Mouse (Mus musculus): ENCODE measurements around the gene Cab39. TPM values are rescaled to one million over a fixed set of nuclear protein-coding genes. Genes with fewer than 3 reads are reported as not detected.
A peak's percentile ranks its signal among the peaks of the same experiment; 100 is the strongest.

Cab39 gene
- polyA plus RNA-seq, 1 experiment from 2014 or later: 53.0 TPM

DNA sequence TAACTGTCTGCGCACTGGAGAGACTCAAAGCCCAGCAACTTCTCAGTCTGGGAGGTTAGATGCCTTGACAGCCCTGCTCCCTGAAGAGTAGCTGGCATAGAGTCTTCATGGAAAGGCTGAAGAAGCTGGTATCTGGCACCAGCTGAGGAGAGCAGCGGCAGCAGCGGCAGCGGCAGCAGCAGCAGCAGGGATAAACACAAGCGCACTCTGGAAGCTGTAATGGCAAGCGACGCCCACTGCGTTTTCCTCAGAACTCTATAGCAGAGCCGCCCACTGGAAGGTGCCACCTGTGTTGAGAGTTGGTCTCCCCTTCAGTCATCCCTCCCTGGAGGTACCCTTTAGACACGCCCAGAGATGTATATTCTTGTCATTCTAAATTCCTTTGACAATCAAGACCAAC, 17.1 kb upstream of the Cab39 start:
- H3K9me3 ChIP-seq (ENCODE audit: control insufficient read depth, low read length): no peaks in the 10 kb centered on the region
- no peak overlapping the region for H3K9ac ChIP-seq (ENCODE audit: low read depth, low read length)
- 50% methylated on average over 10 of the region's 10 CpGs for WGBS
- H3K4me1 ChIP-seq (ENCODE audit: control insufficient read depth, insufficient read depth, low read length): no peaks in the 10 kb centered on the region
- no peak for ATAC-seq (ENCODE audit: low FRiP score, low TSS enrichment)
- no peaks in the 10 kb centered on the region for H3K27me3 ChIP-seq (ENCODE audit: control insufficient read depth, insufficient read depth, low read length)
- H3K27ac ChIP-seq (ENCODE audit: low read depth, low read length): no peak overlapping the region
- no peak overlapping the region for H3K4me3 ChIP-seq (ENCODE audit: low read length)
- no peak overlapping the region for H3K4me2 ChIP-seq (replicated peaks; ENCODE audit: low read depth, low read length)
- H3K36me3 ChIP-seq (ENCODE audit: control insufficient read depth, insufficient read depth, low read length): no peaks in the 10 kb centered on the region

DNA sequence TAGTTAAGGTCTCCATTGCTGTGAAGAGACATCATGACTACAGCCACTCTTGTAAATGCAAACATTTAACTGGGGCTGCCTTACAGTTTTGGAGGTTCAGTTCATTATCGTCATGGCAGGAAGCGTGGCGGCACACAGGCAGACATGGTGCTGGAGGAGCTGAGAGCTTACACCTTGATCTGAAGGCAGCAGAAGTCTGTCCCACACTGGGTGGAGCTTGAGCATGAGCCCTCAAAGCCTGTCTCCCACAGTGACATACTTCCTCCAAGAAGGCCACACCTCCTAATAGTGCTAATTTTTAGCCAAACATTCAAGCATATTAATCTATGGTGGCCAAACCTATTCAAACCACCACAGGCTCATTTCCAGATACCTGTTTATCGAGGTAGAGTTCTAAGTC, 14.8 kb upstream of the Cab39 start, which contains the start of gene A630001G21Rik:
A630001G21Rik (minus strand) TSS at position 208 of the 400 bp plus-strand sequence.
- 94% methylated on average over 4 of the region's 4 CpGs for WGBS
- H3K9me3 ChIP-seq (ENCODE audit: control insufficient read depth, low read length): no peaks in the 10 kb centered on the region
- no peaks in the 10 kb centered on the region for H3K27me3 ChIP-seq (ENCODE audit: control insufficient read depth, insufficient read depth, low read length)
- no peak within 1 kb of the TSS for H3K4me2 ChIP-seq (replicated peaks; ENCODE audit: low read depth, low read length)
- H3K36me3 ChIP-seq (ENCODE audit: control insufficient read depth, insufficient read depth, low read length): no peaks in the 10 kb centered on the region
- no peak within 1 kb of the TSS for H3K9ac ChIP-seq (ENCODE audit: low read depth, low read length)
- no peaks in the 10 kb centered on the region for H3K4me1 ChIP-seq (ENCODE audit: control insufficient read depth, insufficient read depth, low read length)
- H3K27ac ChIP-seq (ENCODE audit: low read depth, low read length): no peak within 1 kb of the TSS
- ATAC-seq (ENCODE audit: low FRiP score, low TSS enrichment): no peak
- no peak within 1 kb of the TSS for H3K4me3 ChIP-seq (ENCODE audit: low read length)

DNA sequence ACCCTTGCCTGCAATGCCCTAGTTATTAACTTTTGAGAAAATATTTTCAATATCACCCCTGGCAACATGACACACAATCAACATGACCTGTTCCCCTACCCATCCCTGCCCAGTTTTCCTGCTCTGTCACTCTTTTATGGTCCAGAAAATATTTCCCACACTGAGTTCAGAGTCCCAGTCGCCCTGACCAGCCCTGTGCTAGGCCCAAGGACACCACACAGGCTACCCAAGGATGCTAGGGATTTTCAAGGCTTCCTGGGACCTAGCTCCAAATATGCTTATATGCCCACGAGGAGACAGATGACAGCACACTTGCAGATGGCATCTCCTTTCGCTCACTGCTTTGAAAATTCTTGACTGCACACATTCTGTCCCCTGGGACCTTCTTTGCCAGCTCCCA, 14.2 kb upstream of the Cab39 start:
- H3K4me3 ChIP-seq (ENCODE audit: low read length): no peak overlapping the region
- H3K27me3 ChIP-seq (ENCODE audit: control insufficient read depth, insufficient read depth, low read length): no peaks in the 10 kb centered on the region
- H3K4me1 ChIP-seq (ENCODE audit: control insufficient read depth, insufficient read depth, low read length): no peaks in the 10 kb centered on the region
- no peak overlapping the region for H3K9ac ChIP-seq (ENCODE audit: low read depth, low read length)
- no peak overlapping the region for H3K27ac ChIP-seq (ENCODE audit: low read depth, low read length)
- no peaks in the 10 kb centered on the region for H3K9me3 ChIP-seq (ENCODE audit: control insufficient read depth, low read length)
- 68% methylated on average over 3 of the region's 3 CpGs for WGBS
- no peaks in the 10 kb centered on the region for H3K36me3 ChIP-seq (ENCODE audit: control insufficient read depth, insufficient read depth, low read length)
- H3K4me2 ChIP-seq (replicated peaks; ENCODE audit: low read depth, low read length): no peak overlapping the region
- no peak for ATAC-seq (ENCODE audit: low FRiP score, low TSS enrichment)

DNA sequence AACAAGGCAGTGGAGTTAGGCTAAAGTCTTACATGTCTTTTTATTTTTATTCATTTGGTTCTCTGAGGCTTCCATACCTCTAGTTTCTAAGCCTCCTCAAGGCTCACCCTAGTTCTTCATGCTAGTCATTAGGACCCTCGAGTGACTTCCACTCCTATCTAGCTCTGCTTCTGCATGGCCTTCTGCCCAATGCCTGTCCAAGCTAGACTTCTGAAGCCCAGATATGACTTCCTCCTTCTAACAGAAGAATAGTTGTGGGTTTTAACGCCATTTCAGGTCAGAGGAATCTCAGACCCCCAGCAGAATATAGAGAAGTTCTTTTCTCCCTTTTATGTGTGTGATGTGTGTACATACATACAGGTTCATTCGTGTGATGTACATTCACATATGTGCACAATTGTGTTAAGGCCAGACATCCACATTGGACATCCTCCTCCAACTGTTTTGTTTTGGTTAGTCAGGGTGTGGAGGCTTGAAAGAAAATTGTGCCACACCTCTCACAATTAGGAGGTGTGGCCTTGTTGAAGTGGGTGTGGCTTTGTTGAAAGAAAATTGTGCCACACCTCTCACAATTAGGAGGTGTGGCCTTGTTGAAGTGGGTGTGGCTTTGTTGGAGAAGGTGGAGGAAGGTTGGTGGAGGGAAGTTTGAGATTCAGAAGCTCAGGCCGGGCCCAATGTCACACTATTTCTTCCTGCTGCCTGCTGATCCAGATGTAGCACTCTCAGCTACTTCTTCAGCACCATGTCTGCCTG, 13.6 kb upstream of the Cab39 start:
- no peaks in the 10 kb centered on the region for H3K9me3 ChIP-seq (ENCODE audit: control insufficient read depth, low read length)
- no peaks in the 10 kb centered on the region for H3K27me3 ChIP-seq (ENCODE audit: control insufficient read depth, insufficient read depth, low read length)
- no peaks in the 10 kb centered on the region for H3K4me1 ChIP-seq (ENCODE audit: control insufficient read depth, insufficient read depth, low read length)
- no peak for ATAC-seq (ENCODE audit: low FRiP score, low TSS enrichment)
- H3K36me3 ChIP-seq (ENCODE audit: control insufficient read depth, insufficient read depth, low read length): no peaks in the 10 kb centered on the region
- H3K27ac ChIP-seq (ENCODE audit: low read depth, low read length): no peak overlapping the region
- WGBS: 77% methylated on average over 4 of the region's 4 CpGs
- H3K4me3 ChIP-seq (ENCODE audit: low read length): no peak overlapping the region
- no peak overlapping the region for H3K4me2 ChIP-seq (replicated peaks; ENCODE audit: low read depth, low read length)
- no peak overlapping the region for H3K9ac ChIP-seq (ENCODE audit: low read depth, low read length)

DNA sequence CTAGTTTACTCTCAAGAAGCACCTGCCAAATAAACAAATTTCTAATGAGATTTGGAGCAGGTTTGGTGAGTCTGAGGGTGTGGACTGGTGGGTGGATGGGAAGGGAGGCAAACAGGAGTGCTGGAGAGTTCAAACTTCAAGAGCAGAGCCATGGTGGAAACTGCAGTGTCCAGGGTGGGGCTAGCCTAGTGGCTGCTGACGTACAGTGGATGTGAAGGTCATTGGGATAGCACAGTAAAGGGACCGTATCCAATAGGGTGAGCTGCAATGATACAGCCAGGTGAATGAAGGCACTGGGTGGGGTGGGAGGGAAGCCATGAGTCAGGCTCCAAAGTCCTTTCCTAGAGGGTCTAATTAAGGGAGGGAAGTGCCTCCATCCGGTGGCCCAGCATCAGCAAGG, 2.7 kb upstream of the Cab39 start:
- Histone ChIP-seq H3K4me1 (ENCODE audit: control insufficient read depth, insufficient read depth, low read length) (no peaks in the 10 kb centered on the region), H3K9me3 (ENCODE audit: control insufficient read depth, low read length) (no peaks in the 10 kb centered on the region), H3K27ac (ENCODE audit: low read depth, low read length) (no peak overlapping the region), H3K36me3 (ENCODE audit: control insufficient read depth, insufficient read depth, low read length) (no peaks in the 10 kb centered on the region), H3K4me2 (replicated peaks; ENCODE audit: low read depth, low read length) (no peak overlapping the region), H3K9ac (ENCODE audit: low read depth, low read length) (no peak overlapping the region), H3K27me3 (ENCODE audit: control insufficient read depth, insufficient read depth, low read length) (no peaks in the 10 kb centered on the region), H3K4me3 (ENCODE audit: low read length) (no peak overlapping the region)
- WGBS: 80% methylated on average over 3 of the region's 3 CpGs
- ATAC-seq (ENCODE audit: low FRiP score, low TSS enrichment): no peak

DNA sequence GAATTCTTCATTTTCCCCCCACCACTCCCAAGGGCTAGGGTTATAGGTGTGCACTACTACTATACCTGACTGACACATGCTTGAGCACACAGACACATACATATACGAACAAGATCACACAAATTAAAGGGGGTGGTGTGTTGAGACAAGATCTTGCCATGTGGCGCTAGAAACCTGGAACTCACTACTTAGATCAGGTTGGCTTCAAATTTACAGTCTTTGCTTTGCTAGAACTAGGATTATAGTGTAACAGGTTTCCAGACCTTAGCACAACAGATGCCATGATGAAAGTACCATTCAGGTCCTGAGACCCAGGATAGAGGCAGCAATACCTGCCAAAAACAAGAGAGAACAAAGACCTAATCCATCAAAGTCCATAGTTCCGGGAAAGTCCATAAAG, 1.8 kb upstream of the Cab39 start:
- ATAC-seq (ENCODE audit: low FRiP score, low TSS enrichment): no peak
- Histone ChIP-seq H3K9ac (ENCODE audit: low read depth, low read length) (no peak overlapping the region), H3K4me2 (replicated peaks; ENCODE audit: low read depth, low read length) (no peak overlapping the region), H3K36me3 (ENCODE audit: control insufficient read depth, insufficient read depth, low read length) (no peaks in the 10 kb centered on the region; the same call in 1 of the 2 replicates), H3K4me3 (ENCODE audit: low read length) (no peak overlapping the region), H3K9me3 (ENCODE audit: control insufficient read depth, low read length) (no peaks in the 10 kb centered on the region), H3K27me3 (ENCODE audit: control insufficient read depth, insufficient read depth, low read length) (no peaks in the 10 kb centered on the region), H3K27ac (ENCODE audit: low read depth, low read length) (no peak overlapping the region), H3K4me1 (ENCODE audit: control insufficient read depth, insufficient read depth, low read length) (no peaks in the 10 kb centered on the region)
- WGBS: 92% methylated on average over 3 of the region's 3 CpGs

DNA sequence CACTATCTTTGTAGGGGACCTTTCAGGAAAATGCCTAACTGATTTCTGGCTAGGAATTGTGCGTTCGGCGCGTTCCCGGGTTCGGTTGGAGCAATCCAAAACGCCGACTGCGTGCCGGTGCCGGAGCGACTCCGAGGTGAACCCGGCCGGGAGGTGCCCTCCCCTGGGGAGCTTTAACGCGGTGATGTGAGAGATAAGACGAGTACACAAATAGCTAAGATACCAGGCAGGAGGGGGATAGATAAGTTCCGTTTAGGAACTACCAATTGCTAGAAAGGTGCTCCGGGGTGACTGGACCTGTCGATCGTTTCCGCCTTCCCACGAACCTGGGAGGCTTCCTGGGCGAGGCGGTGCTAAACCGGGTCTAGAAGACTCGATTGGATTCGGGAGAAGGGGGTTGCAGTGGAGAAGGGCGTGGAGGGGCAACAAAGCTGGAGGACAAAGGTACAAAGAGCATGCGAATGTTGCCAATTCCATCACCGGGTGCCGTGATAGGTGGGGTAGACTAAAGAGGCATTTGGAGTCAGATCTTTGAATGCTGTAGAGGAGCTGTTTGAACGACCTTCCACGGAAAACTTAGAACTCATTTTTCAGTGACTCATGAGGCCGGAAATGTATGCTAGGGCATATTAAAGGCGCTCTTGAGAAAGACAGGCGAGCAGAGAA, 998 bp downstream of the Cab39 start:
- peak overlapping the region; percentile 98 for H3K9ac ChIP-seq (ENCODE audit: low read depth, low read length)
- H3K27ac ChIP-seq (ENCODE audit: low read depth, low read length): peak overlapping the region; percentile 93
- H3K36me3 ChIP-seq (ENCODE audit: control insufficient read depth, insufficient read depth, low read length): no peaks in the 10 kb centered on the region; the same call in 1 of the 2 replicates
- H3K4me2 ChIP-seq (replicated peaks; ENCODE audit: low read depth, low read length): peak overlapping the region; percentile 69
- H3K9me3 ChIP-seq (ENCODE audit: control insufficient read depth, low read length): no peaks in the 10 kb centered on the region
- H3K27me3 ChIP-seq (ENCODE audit: control insufficient read depth, insufficient read depth, low read length): no peaks in the 10 kb centered on the region
- under 1% methylated on average over 38 of the region's 38 CpGs for WGBS
- H3K4me1 ChIP-seq (ENCODE audit: control insufficient read depth, insufficient read depth, low read length): no peaks in the 10 kb centered on the region
- H3K4me3 ChIP-seq (ENCODE audit: low read length): peak overlapping the region; percentile 98
- 0 out of 2 replicates have a peak, but pooled peaks have one; percentile 7 for ATAC-seq (ENCODE audit: low FRiP score, low TSS enrichment)

DNA sequence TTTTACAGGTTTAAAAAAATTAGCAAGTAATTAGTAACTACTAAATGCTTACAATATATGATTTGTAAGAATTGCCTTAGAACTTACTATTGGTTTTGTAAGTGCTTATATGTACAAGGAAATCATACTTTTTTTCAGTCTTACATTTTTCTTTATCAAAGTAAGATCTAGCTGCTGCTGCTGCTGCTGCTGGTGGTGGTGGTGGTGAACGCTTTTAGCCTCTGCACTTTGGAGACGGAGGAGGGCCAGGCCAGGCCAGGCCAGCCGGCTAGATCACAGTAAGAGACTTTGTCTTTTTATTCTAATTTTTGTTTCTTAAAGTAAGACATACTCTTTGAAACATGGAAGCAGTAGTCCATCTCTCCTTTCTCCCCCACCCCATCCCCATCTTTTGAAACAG, 2.0 kb downstream of the Cab39 start:
- H3K4me2 ChIP-seq (replicated peaks; ENCODE audit: low read depth, low read length): no peak overlapping the region
- H3K4me3 ChIP-seq (ENCODE audit: low read length): no peak overlapping the region

DNA sequence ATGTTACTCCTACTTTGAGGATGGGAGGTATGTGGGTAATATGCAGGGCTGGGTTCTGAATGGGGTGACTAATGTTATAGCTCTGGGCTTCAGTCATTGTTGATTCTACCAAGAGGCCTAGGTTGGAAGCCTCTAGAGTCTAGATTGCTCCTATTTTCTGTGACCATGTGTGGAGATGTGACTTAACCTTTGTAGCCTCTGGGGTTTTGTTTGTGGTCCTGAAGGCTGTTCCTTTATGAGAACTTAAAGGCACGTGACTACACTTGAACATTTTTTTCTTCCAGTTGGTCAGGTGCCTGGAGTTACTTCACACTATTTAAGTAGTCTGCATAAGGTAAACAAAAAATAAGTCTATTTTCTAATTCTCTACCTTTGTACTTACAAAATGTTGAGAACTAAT, 6.5 kb downstream of the Cab39 start:
- Histone ChIP-seq H3K9ac (ENCODE audit: low read depth, low read length) (no peak overlapping the region), H3K4me2 (replicated peaks; ENCODE audit: low read depth, low read length) (no peak overlapping the region), H3K4me3 (ENCODE audit: low read length) (no peak overlapping the region), H3K9me3 (ENCODE audit: control insufficient read depth, low read length) (no peaks in the 10 kb centered on the region), H3K27me3 (ENCODE audit: control insufficient read depth, insufficient read depth, low read length) (no peaks in the 10 kb centered on the region), H3K36me3 (ENCODE audit: control insufficient read depth, insufficient read depth, low read length) (no peaks in the 10 kb centered on the region; the same call in 1 of the 2 replicates), H3K27ac (ENCODE audit: low read depth, low read length) (no peak overlapping the region), H3K4me1 (ENCODE audit: control insufficient read depth, insufficient read depth, low read length) (no peaks in the 10 kb centered on the region)
- no peak for ATAC-seq (ENCODE audit: low FRiP score, low TSS enrichment)
- WGBS: 73% methylated on average over 1 of the region's 1 CpGs

More for the DNA sequence above, 2.0 kb downstream of the Cab39 start:
- 52% methylated on average over 3 of the region's 3 CpGs for WGBS
- ATAC-seq (ENCODE audit: low FRiP score, low TSS enrichment): no peak
- no peaks in the 10 kb centered on the region for H3K27me3 ChIP-seq (ENCODE audit: control insufficient read depth, insufficient read depth, low read length)
- no peaks in the 10 kb centered on the region for H3K4me1 ChIP-seq (ENCODE audit: control insufficient read depth, insufficient read depth, low read length)
- no peak overlapping the region for H3K9ac ChIP-seq (ENCODE audit: low read depth, low read length)
- no peak overlapping the region for H3K27ac ChIP-seq (ENCODE audit: low read depth, low read length)
- no peaks in the 10 kb centered on the region; the same call in 1 of the 2 replicates for H3K36me3 ChIP-seq (ENCODE audit: control insufficient read depth, insufficient read depth, low read length)
- no peaks in the 10 kb centered on the region for H3K9me3 ChIP-seq (ENCODE audit: control insufficient read depth, low read length)

Measured in kidney, embryonic 14.5 days (tissue).